Comparison of ENCODE assay signal across 8 mouse cellular contexts in the genomic region with DNA sequence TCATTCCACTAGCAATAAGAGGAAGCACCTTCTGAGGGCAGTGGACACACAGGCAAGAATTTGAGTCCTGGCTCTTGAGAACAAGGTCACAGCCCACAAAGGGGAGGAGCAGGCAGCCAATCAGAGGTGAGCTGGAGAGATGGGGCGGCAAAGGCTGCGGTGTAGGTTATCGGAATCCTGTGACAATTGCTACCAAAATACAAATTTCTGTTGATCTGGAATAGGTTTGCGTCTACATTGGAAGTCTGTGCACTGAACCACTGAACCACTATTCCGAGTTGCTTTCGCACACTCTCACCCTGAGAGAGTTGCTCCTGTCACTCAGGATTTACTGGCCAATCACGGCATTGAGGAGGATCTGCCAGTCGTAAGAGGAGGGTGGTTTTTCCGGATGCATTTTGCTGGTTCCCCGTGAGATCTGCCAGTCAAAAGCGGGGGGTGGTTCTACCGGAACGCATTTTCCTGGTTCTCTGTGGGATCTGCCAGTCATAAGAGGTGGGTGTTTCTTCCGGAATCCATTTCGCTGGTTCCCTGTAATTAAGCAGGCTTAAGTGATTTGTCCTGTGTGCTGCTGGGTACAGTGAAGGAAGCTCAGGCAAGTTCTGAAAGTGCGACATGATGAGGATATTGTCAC. TPM values are rescaled to one million over a fixed set of nuclear protein-coding genes. Genes with fewer than 3 reads are reported as not detected.
DNase-seq lines count a peak whose midpoint lies in the region; ATAC-seq and TF ChIP-seq lines count a peak whose summit lies in the region.
"Not testable (repeated sequence)": the region's sequence is repeated elsewhere in the genome, so short reads cannot be mapped to it uniquely, and the experiment has no call there.

No protein-coding gene starts in this region.

- H3K27me3 ChIP-seq in CH12.LX (replicated peaks); forebrain, embryonic 11.5 days (ENCODE audit: control insufficient read depth, insufficient read depth, low read length); heart, embryonic 16.5 days (ENCODE audit: control insufficient read depth, insufficient read depth, low read length); liver, embryonic 15.5 days; neural tube, embryonic 12.5 days (replicated peaks): not testable (repeated sequence)

- not testable (repeated sequence) for H3K4me2 ChIP-seq in CH12.LX (ENCODE audit: insufficient read depth, low read depth, poor library complexity, severe bottlenecking)
- H3K4me2 ChIP-seq in forebrain, embryonic 11.5 days (ENCODE audit: low read depth, low read length, severe bottlenecking) = peak overlapping the region; percentile 51; the same call in 1 of the 2 replicates
- H3K4me2 ChIP-seq in heart, embryonic 16.5 days (ENCODE audit: low read depth, low read length) = peak overlapping the region; percentile 77
- H3K4me2 ChIP-seq in liver, embryonic 15.5 days = peak overlapping the region; percentile 69
- H3K4me2 ChIP-seq in neural tube, embryonic 12.5 days (replicated peaks) = peak overlapping the region; percentile 58

- peak; percentile 93 for DNase-seq in CH12.LX (ENCODE audit: extremely low read depth)
- peak; percentile 84 for DNase-seq in c-Kit-positive CD71-positive TER-119-negative erythroid progenitor cells, embryonic 14.5 days (ENCODE audit: low read depth)
- peak; percentile 85 for DNase-seq in forebrain, embryonic 11.5 days (ENCODE audit: low spot score)
- peak; percentile 90 to 94 for DNase-seq in kidney, postnatal 36 days
- DNase-seq in telencephalon, adult 2 months (ENCODE audit: low read depth, low spot score) = peak; percentile 91

- peak; percentile 15 for TF ChIP-seq RAD21 in CH12.LX (IDR thresholded peaks at IDR 0.05; ENCODE audit: low read depth, low read length)

- peak overlapping the region; percentile 55 to 83 (median 80) for H3K4me3 ChIP-seq in CH12.LX (replicated peaks in 1 of 3; ENCODE audit: low read depth in 2 of 3, low read length in 2 of 3, poor library complexity in 1 of 3)
- peak overlapping the region; percentile 41 for H3K4me3 ChIP-seq in forebrain, embryonic 11.5 days (ENCODE audit: low read depth, low read length)
- H3K4me3 ChIP-seq in heart, embryonic 16.5 days (ENCODE audit: low read length) = peak overlapping the region; percentile 67
- peak overlapping the region; percentile 62 for H3K4me3 ChIP-seq in liver, embryonic 15.5 days (replicated peaks)
- peak overlapping the region; percentile 42 for H3K4me3 ChIP-seq in neural tube, embryonic 12.5 days

- peak; percentile 100 for ATAC-seq in forebrain, embryonic 11.5 days (replicated peaks; ENCODE audit: low FRiP score)
- ATAC-seq in heart, embryonic 16.5 days (replicated peaks; ENCODE audit: extremely low read depth, insufficient read depth, low FRiP score) = peak; percentile 100
- peak; percentile 100 for ATAC-seq in liver, embryonic 15.5 days (ENCODE audit: insufficient read depth)
- peak; percentile 100 for ATAC-seq in neural tube, embryonic 12.5 days (ENCODE audit: low FRiP score, low read depth)

- dilution Hi-C loops in CH12.LX (cut with MboI; ENCODE audit: extremely low pct_ligation_motif_present, extremely low pct_unique_long_range_greater_than_20kb, low sequenced_read_pairs) = not testable (repeated sequence)

- H3K27ac ChIP-seq in CH12.LX (ENCODE audit: insufficient read depth, low read depth) = peak overlapping the region; percentile 55
- not testable (repeated sequence) for H3K27ac ChIP-seq in forebrain, embryonic 11.5 days (ENCODE audit: low read depth, low read length); neural tube, embryonic 12.5 days
- peak overlapping the region; percentile 80 for H3K27ac ChIP-seq in heart, embryonic 16.5 days (ENCODE audit: low read length)
- H3K27ac ChIP-seq in liver, embryonic 15.5 days (replicated peaks) = peak overlapping the region; percentile 29; the same call in 1 of the 2 replicates

- in situ Hi-C loops in CH12.LX (cut with MboI; ENCODE audit: low pct_ligation_motif_present, low pct_unique_long_range_greater_than_20kb, low sequenced_read_pairs) = not testable (repeated sequence)

- H3K36me3 ChIP-seq in CH12.LX (replicated peaks in 1 of 2; ENCODE audit: control insufficient read depth in 1 of 2, insufficient read depth in 1 of 2, low read length in 1 of 2); forebrain, embryonic 11.5 days (ENCODE audit: control insufficient read depth, insufficient read depth, low read length); heart, embryonic 16.5 days (ENCODE audit: control insufficient read depth, insufficient read depth); liver, embryonic 15.5 days (replicated peaks); neural tube, embryonic 12.5 days: not testable (repeated sequence)

- not testable (repeated sequence) for H3K79me2 ChIP-seq in CH12.LX (replicated peaks; ENCODE audit: control insufficient read depth, extremely low read depth, insufficient read depth, poor library complexity, severe bottlenecking)

- peak in 1 of 2 experiments; percentile 24; a peak in 2 of 4 replicates for TF ChIP-seq CTCF in CH12.LX (conservative IDR thresholded peaks at IDR 0.05 in 1 of 2, IDR thresholded peaks at IDR 0.05 in 1 of 2; ENCODE audit: low read depth in 2 of 2, low read length in 2 of 2)

- WGBS in forebrain, embryonic 11.5 days = 5% methylated on average over 16 of the region's 16 CpGs
- under 1% methylated on average over 16 of the region's 16 CpGs for WGBS in heart, embryonic 16.5 days
- WGBS in liver, embryonic 15.5 days (ENCODE audit: insufficient replicate concordance) = 2% methylated on average over 16 of the region's 16 CpGs
- 2% methylated on average over 16 of the region's 16 CpGs for WGBS in neural tube, embryonic 12.5 days

- peak overlapping the region; percentile 78 for H3K9ac ChIP-seq in CH12.LX (ENCODE audit: insufficient read depth, low read depth)
- H3K9ac ChIP-seq in forebrain, embryonic 11.5 days (ENCODE audit: low read length) = peak overlapping the region; percentile 49; the same call in 1 of the 2 replicates
- H3K9ac ChIP-seq in heart, embryonic 16.5 days (ENCODE audit: low read length) = peak overlapping the region; percentile 73
- H3K9ac ChIP-seq in liver, embryonic 15.5 days = peak overlapping the region; percentile 39; the same call in 1 of the 2 replicates
- H3K9ac ChIP-seq in neural tube, embryonic 12.5 days = 0 out of 2 replicates have a peak overlapping the region, but pooled peaks have one; percentile 14

- H3K9me3 ChIP-seq in CH12.LX (replicated peaks; ENCODE audit: low read length); forebrain, embryonic 11.5 days (ENCODE audit: control insufficient read depth, low read length); heart, embryonic 16.5 days (replicated peaks; ENCODE audit: control insufficient read depth, low read length); liver, embryonic 15.5 days (replicated peaks); neural tube, embryonic 12.5 days: not testable (repeated sequence)

- not testable (repeated sequence) for H3K4me1 ChIP-seq in CH12.LX (ENCODE audit: control insufficient read depth in 1 of 2, insufficient read depth in 2 of 2); forebrain, embryonic 11.5 days (replicated peaks; ENCODE audit: control insufficient read depth, insufficient read depth, low read length); heart, embryonic 16.5 days (ENCODE audit: control insufficient read depth, insufficient read depth, low read length); liver, embryonic 15.5 days (replicated peaks); neural tube, embryonic 12.5 days

- peak; percentile 43; the same call in 1 of the 2 replicates for TF ChIP-seq POLR2A in CH12.LX (IDR thresholded peaks at IDR 0.05; ENCODE audit: low read depth, low read length)

- TF ChIP-seq EP300 in CH12.LX (IDR thresholded peaks at IDR 0.05; ENCODE audit: low read length) = not testable (repeated sequence)

TF ChIP-seq in CH12.LX, 34 proteins besides CTCF, POLR2A, EP300 and RAD21:
- TF ChIP-seq TCF12 (IDR thresholded peaks at IDR 0.05; ENCODE audit: low read depth, low read length) (0 out of 2 replicates have a peak, but pooled peaks have one; percentile 9), KAT2A (IDR thresholded peaks at IDR 0.05; ENCODE audit: insufficient replicate concordance, low read length) (0 out of 2 replicates have a peak, but pooled peaks have one; percentile 26), CHD2 (IDR thresholded peaks at IDR 0.05; ENCODE audit: low read length) (peak; percentile 91), HCFC1 (IDR thresholded peaks at IDR 0.05; ENCODE audit: low read depth, low read length) (peak; percentile 41), ELF1 (IDR thresholded peaks at IDR 0.05; ENCODE audit: low read depth, low read length) (peak; percentile 77), TBP (conservative IDR thresholded peaks at IDR 0.05; ENCODE audit: low read depth, low read length) (peak; percentile 66; the same call in 1 of the 2 replicates)

RNA-seq across cellular contexts. Expression of a gene that starts 59.2 kb away (rescaled TPM):
- total RNA-seq in CH12.LX (2012; rRNA removed) (1.5 and 1.9 TPM in 2 replicates), CH12.LX (2014; rRNA removed) (3.2 and 3.7 TPM in 2 replicates)
- 1.2 and 2.2 TPM in 2 replicates for polyA plus RNA-seq in CH12.LX (2012; ENCODE audit: insufficient read length, low read depth)
- 5.3 and 6.5 TPM in 2 replicates for polyA plus RNA-seq in forebrain, embryonic 11.5 days (2014; fragmentation: Nextera tagmentation; extraction: Ambion mirVana)
- 4.5 and 4.8 TPM in 2 replicates for polyA plus RNA-seq in heart, embryonic 16.5 days (2015; fragmentation: Nextera tagmentation; extraction: Ambion mirVana)
- polyA plus RNA-seq in liver, embryonic 15.5 days (2015; fragmentation: Nextera tagmentation; extraction: Ambion mirVana) = 0.89 and 1.0 TPM in 2 replicates
- 3.7 and 4.4 TPM in 2 replicates for polyA plus RNA-seq in neural tube, embryonic 12.5 days (2016; fragmentation: Nextera tagmentation; extraction: Ambion mirVana)

Comparison
In these comparisons a context has a peak if more than half of its experiments do, and no peak if none do; other contexts are left out.
1. H3K9ac ChIP-seq: peak in every context shown above with its lines; median percentile 78 in CH12.LX; 73 in heart, embryonic 16.5 days; 49 in forebrain, embryonic 11.5 days; 39 in liver, embryonic 15.5 days; 14 in neural tube, embryonic 12.5 days.